Comparison of ENCODE assay signal across 15 mouse cellular contexts in the genomic region with DNA sequence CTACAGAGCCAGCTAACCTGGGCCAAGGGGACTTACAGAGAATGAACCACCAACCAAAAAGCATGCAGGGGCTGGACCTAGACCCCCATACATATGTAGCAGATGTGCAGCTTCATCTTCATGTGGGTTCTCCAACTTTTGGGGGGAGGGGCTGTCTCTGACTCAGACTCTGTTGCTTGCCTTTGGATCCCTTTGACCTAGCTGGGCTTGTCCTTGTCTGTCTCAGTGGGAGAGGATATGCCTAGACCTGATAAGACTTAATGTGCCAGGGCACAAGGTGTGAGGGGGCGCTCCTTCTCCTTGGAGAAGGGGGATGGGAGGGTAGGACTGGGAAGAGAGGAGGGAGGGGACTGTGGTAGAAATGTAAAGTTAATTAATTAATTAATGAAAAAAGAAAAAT.
"Had no signal": no experiment of that assay in that cellular context is flagged by ENCODE, and none has a peak within 500 bp of the region (broad histone marks: within the 10 kb centered on the region; RNA-seq: fewer than 3 reads in every experiment).

No protein-coding gene starts in this region.

- H3K27me3 ChIP-seq: kidney, embryonic 15.5 days; limb, embryonic 13.5 days; liver, embryonic 15.5 days; midbrain, embryonic 15.5 days; neural tube, embryonic 13.5 days had no signal

- DNase-seq: kidney, adult 2 months; kidney, postnatal 14 days; left cerebral cortex, postnatal 4 days; lung, embryonic 14.5 days; lung, postnatal 10 days; lung, postnatal 4 days; right cerebral cortex, adult 18-20 months; thymus, postnatal 4 days had no signal

- H3K4me2 ChIP-seq: kidney, embryonic 15.5 days; limb, embryonic 13.5 days; liver, embryonic 15.5 days; lung, embryonic 14.5 days; midbrain, embryonic 15.5 days; neural tube, embryonic 13.5 days had no signal

- H3K36me3 ChIP-seq: kidney, embryonic 15.5 days; limb, embryonic 13.5 days; liver, embryonic 15.5 days; midbrain, embryonic 10.5 days; midbrain, embryonic 15.5 days; neural tube, embryonic 13.5 days had no signal

- H3K27ac ChIP-seq: kidney, embryonic 15.5 days; limb, embryonic 13.5 days; liver, embryonic 15.5 days; midbrain, embryonic 10.5 days; midbrain, embryonic 15.5 days; neural tube, embryonic 13.5 days; stomach, postnatal 0 days had no signal

- H3K4me1 ChIP-seq: kidney, embryonic 15.5 days; limb, embryonic 13.5 days; midbrain, embryonic 15.5 days; neural tube, embryonic 13.5 days had no signal

- ATAC-seq: midbrain, embryonic 15.5 days had no signal

- H3K9ac ChIP-seq: kidney, embryonic 15.5 days; limb, embryonic 13.5 days; liver, embryonic 15.5 days; lung, embryonic 14.5 days; midbrain, embryonic 15.5 days; neural tube, embryonic 13.5 days had no signal

- H3K9me3 ChIP-seq: kidney, embryonic 15.5 days; limb, embryonic 13.5 days; liver, embryonic 15.5 days; midbrain, embryonic 10.5 days; midbrain, embryonic 15.5 days; neural tube, embryonic 13.5 days had no signal

- H3K4me3 ChIP-seq: kidney, embryonic 15.5 days; limb, embryonic 13.5 days; liver, embryonic 15.5 days; midbrain, embryonic 10.5 days; midbrain, embryonic 15.5 days; neural tube, embryonic 13.5 days had no signal
